8 mouse cellular contexts compared by ENCODE assay signal in genomic region chr6:35254136-35254904, GRCm38 (mm10). TPM values are rescaled to one million over a fixed set of nuclear protein-coding genes. Genes with fewer than 3 reads are reported as not detected.
DNase-seq lines count a peak whose midpoint lies in the region; ATAC-seq and TF ChIP-seq lines count a peak whose summit lies in the region.

No protein-coding gene starts in this region.

- no peaks in the 10 kb centered on the region for H3K36me3 ChIP-seq in lung, postnatal 0 days (ENCODE audit: insufficient read depth, low read length)
- H3K36me3 ChIP-seq in forebrain, embryonic 15.5 days = no peaks in the 10 kb centered on the region
- no peaks in the 10 kb centered on the region; the same call in 1 of the 2 replicates for H3K36me3 ChIP-seq in liver, embryonic 13.5 days
- no peaks in the 10 kb centered on the region for H3K36me3 ChIP-seq in splenic B cell, adult 2 months (ENCODE audit: control insufficient read depth, insufficient read depth, low read length, poor library complexity, severe bottlenecking)

- ATAC-seq in lung, postnatal 0 days = no peak
- ATAC-seq in forebrain, embryonic 15.5 days (replicated peaks) = no peak
- peak; percentile 88 for ATAC-seq in liver, embryonic 13.5 days (ENCODE audit: low read depth)

- TF ChIP-seq EP300 in lung, postnatal 0 days (IDR thresholded peaks at IDR 0.05) = no peak

- H3K27me3 ChIP-seq in lung, postnatal 0 days (replicated peaks; ENCODE audit: insufficient read depth, low read length) = no peaks in the 10 kb centered on the region
- no peaks in the 10 kb centered on the region for H3K27me3 ChIP-seq in forebrain, embryonic 15.5 days
- H3K27me3 ChIP-seq in liver, embryonic 13.5 days = no peaks in the 10 kb centered on the region
- no peaks in the 10 kb centered on the region for H3K27me3 ChIP-seq in splenic B cell, adult 2 months (ENCODE audit: control insufficient read depth, insufficient read depth, low read length, poor library complexity, severe bottlenecking)

- peaks cover 25% of the 10 kb centered on the region for H3K4me1 ChIP-seq in lung, postnatal 0 days (ENCODE audit: insufficient read depth, low read depth, low read length)
- H3K4me1 ChIP-seq in forebrain, embryonic 15.5 days = peaks cover 28% of the 10 kb centered on the region
- H3K4me1 ChIP-seq in liver, embryonic 13.5 days (replicated peaks) = peaks cover 67% of the 10 kb centered on the region

- H3K9me3 ChIP-seq in lung, postnatal 0 days (ENCODE audit: low read length) = no peaks in the 10 kb centered on the region
- no peaks in the 10 kb centered on the region for H3K9me3 ChIP-seq in forebrain, embryonic 15.5 days
- H3K9me3 ChIP-seq in liver, embryonic 13.5 days (replicated peaks) = no peaks in the 10 kb centered on the region

- DNase-seq in lung, postnatal 0 days (ENCODE audit: low spot score) = peak; percentile 21
- no peak for DNase-seq in lung, postnatal 10 days
- peak; percentile 78 for DNase-seq in liver, embryonic 13.5 days
- DNase-seq in splenic B cell, adult 2 months (ENCODE audit: low read depth, low spot score) = peak; percentile 66
- no peak for DNase-seq in urinary bladder, adult 18-20 months (ENCODE audit: low spot score in 2 of 2)
- DNase-seq in frontal cortex, postnatal 14 days (ENCODE audit: low spot score in 2 of 2) = no peak
- DNase-seq in urinary bladder, adult 2 months (ENCODE audit: low spot score) = no peak

- peak overlapping the region; percentile 15 for H3K4me3 ChIP-seq in lung, postnatal 0 days (ENCODE audit: low read depth, low read length)
- no peak overlapping the region for H3K4me3 ChIP-seq in forebrain, embryonic 15.5 days
- H3K4me3 ChIP-seq in liver, embryonic 13.5 days (replicated peaks) = peak overlapping the region; percentile 79

- WGBS in lung, postnatal 0 days = 46% methylated on average over 9 of the region's 9 CpGs
- 52% methylated on average over 9 of the region's 9 CpGs for WGBS in forebrain, embryonic 15.5 days
- WGBS in liver, embryonic 13.5 days (ENCODE audit: insufficient replicate concordance) = 12% methylated on average over 9 of the region's 9 CpGs

- H3K4me2 ChIP-seq in lung, postnatal 0 days (replicated peaks; ENCODE audit: low read depth, low read length) = peak overlapping the region; percentile 66
- peak overlapping the region; percentile 75 for H3K4me2 ChIP-seq in forebrain, embryonic 15.5 days (replicated peaks)
- H3K4me2 ChIP-seq in liver, embryonic 13.5 days = peak overlapping the region; percentile 81

- no peak overlapping the region for H3K9ac ChIP-seq in lung, postnatal 0 days (replicated peaks; ENCODE audit: low read depth)
- H3K9ac ChIP-seq in forebrain, embryonic 15.5 days (replicated peaks) = no peak overlapping the region
- peak overlapping the region; percentile 95 for H3K9ac ChIP-seq in liver, embryonic 13.5 days

- TF ChIP-seq CTCF in lung, postnatal 0 days (IDR thresholded peaks at IDR 0.05) = no peak

- H3K27ac ChIP-seq in lung, postnatal 0 days (ENCODE audit: low read length) = 0 out of 2 replicates have a peak overlapping the region, but pooled peaks have one; percentile 14
- no peak overlapping the region for H3K27ac ChIP-seq in forebrain, embryonic 15.5 days (replicated peaks)
- H3K27ac ChIP-seq in liver, embryonic 13.5 days = peak overlapping the region; percentile 99

RNA-seq across cellular contexts. Expression of gene Slc13a4, which starts 53.6 kb away (rescaled TPM):
- 0.79 and 1.0 TPM in 2 replicates for polyA plus RNA-seq in lung, postnatal 0 days (2015; fragmentation: Nextera tagmentation; extraction: Ambion mirVana)
- 3.1 and 3.7 TPM in 2 replicates for polyA plus RNA-seq in forebrain, embryonic 15.5 days (2015; fragmentation: Nextera tagmentation; extraction: Ambion mirVana)
- 0.10 TPM in 2 replicates for polyA plus RNA-seq in liver, embryonic 13.5 days (2015; fragmentation: Nextera tagmentation; extraction: Ambion mirVana)
- polyA plus RNA-seq in urinary bladder, adult 2 months (2012; rRNA removed) = 0.63 and 0.74 TPM in 2 replicates

Comparison
In these comparisons a context has a peak if more than half of its experiments do, and no peak if none do; other contexts are left out.
1. DNase-seq: peak in lung, postnatal 0 days (single experiment), liver, embryonic 13.5 days (single experiment) and splenic B cell, adult 2 months (single experiment); none in lung, postnatal 10 days (single experiment), urinary bladder, adult 18-20 months (0 of 2), frontal cortex, postnatal 14 days (0 of 2) and urinary bladder, adult 2 months (single experiment).
2. Peak in every context shown above with its lines, with median percentiles within 50 percentile points of each other: H3K4me2 ChIP-seq.